Mouse (Mus musculus) MEL (cell line): Measurements from ENCODE around the gene Hspa12b. TPM values are rescaled to one million over a fixed set of nuclear protein-coding genes. Genes with fewer than 3 reads are reported as not detected.

Experiments
- DNase-seq: peaks from one replicate; pipeline ENCODE4 v3.0.0; 2011; ENCODE audit warnings: low read depth, low spot score
- H3K27ac ChIP-seq: 2 replicates; pipeline ENCODE4 v1.5.1; 2012; ENCODE audit warnings: low read depth, mild to moderate bottlenecking, control low read depth, low read length, moderate library complexity; ENCODE audit not compliant: control insufficient read depth
- H3K27me3 ChIP-seq, 2 experiments: fragments of 150-350 bp in 1 of 2; sonication (generic) in 1 of 2; 2 replicates each; pipeline ENCODE4 v1.6.1; 2012; ENCODE audit warnings: low read length in 2 of 2, mild to moderate bottlenecking in 2 of 2, improper control_type of control experiment in 1 of 2, moderate library complexity in 1 of 2; ENCODE audit not compliant: insufficient read depth in 2 of 2, control insufficient read depth in 1 of 2
- H3K36me3 ChIP-seq, 2 experiments: 2 replicates each; pipeline ENCODE4 v1.6.1; 2012 to 2014; ENCODE audit warnings: low read length in 2 of 2, improper control_type of control experiment in 1 of 2, inconsistent platforms in 1 of 2, mild to moderate bottlenecking in 1 of 2; ENCODE audit not compliant: insufficient read depth in 2 of 2, control insufficient read depth in 1 of 2
- H3K4me1 ChIP-seq, 2 experiments: fragments of 150-350 bp in 1 of 2; sonication (generic) in 1 of 2; 2 replicates each; pipeline ENCODE4 v1.6.1; 2012; ENCODE audit warnings: low read length in 2 of 2, improper control_type of control experiment in 1 of 2, mild to moderate bottlenecking in 1 of 2; ENCODE audit not compliant: insufficient read depth in 2 of 2, control insufficient read depth in 1 of 2
- H3K4me3 ChIP-seq, 2 experiments: fragments of 150-350 bp in 1 of 2; sonication (generic) in 1 of 2; 2 replicates each; pipeline ENCODE4 v1.5.1; 2012; ENCODE audit warnings: low read depth in 2 of 2, low read length in 2 of 2, mild to moderate bottlenecking in 2 of 2, moderate library complexity in 2 of 2, control low read depth in 1 of 2, improper control_type of control experiment in 1 of 2; ENCODE audit not compliant: control insufficient read depth in 1 of 2, insufficient read depth in 1 of 2
- H3K79me2 ChIP-seq: 2 replicates; pipeline ENCODE4 v1.6.1; 2012; ENCODE audit warnings: mild to moderate bottlenecking, low read length, moderate library complexity; ENCODE audit not compliant: control insufficient read depth, poor library complexity, insufficient read depth
- H3K9ac ChIP-seq: 2 replicates; pipeline ENCODE4 v1.6.1; 2012; ENCODE audit warnings: low read depth, mild to moderate bottlenecking, control low read depth, low read length, moderate library complexity; ENCODE audit not compliant: control insufficient read depth, poor library complexity, severe bottlenecking
- H3K9me3 ChIP-seq: fragments of 150-350 bp; sonication (generic); replicated peaks from 2 replicates; pipeline ENCODE4 v1.6.1; 2012; ENCODE audit warnings: mild to moderate bottlenecking, low read length, improper control_type of control experiment, moderate library complexity; ENCODE audit not compliant: insufficient read depth
- BHLHE40 ChIP-seq: IDR thresholded peaks from 2 replicates; pipeline ENCODE4 v1.6.1; 2012; ENCODE audit warnings: low read depth, mild to moderate bottlenecking, inconsistent platforms, low read length, improper control_type of control experiment, borderline replicate concordance
- CHD1 ChIP-seq: IDR thresholded peaks from 2 replicates; pipeline ENCODE4 v1.6.1; 2012; ENCODE audit warnings: low read depth, mild to moderate bottlenecking, inconsistent platforms, low read length, improper control_type of control experiment
- CHD2 ChIP-seq: IDR thresholded peaks from 2 replicates; pipeline ENCODE4 v1.6.1; 2011; ENCODE audit warnings: low read length, improper control_type of control experiment
- CTCF ChIP-seq, 3 experiments: IDR thresholded peaks in 2 of 3; conservative IDR thresholded peaks in 1 of 3; 2 replicates each; pipeline ENCODE4 v1.5.1; 2011 to 2012; ENCODE audit warnings: low read length in 3 of 3, low read depth in 2 of 3, mild to moderate bottlenecking in 2 of 3, improper control_type of control experiment in 1 of 3, inconsistent platforms in 1 of 3, mixed read lengths in 1 of 3, moderate library complexity in 1 of 3; ENCODE audit not compliant: control insufficient read depth in 1 of 3, insufficient read depth in 1 of 3, poor library complexity in 1 of 3, severe bottlenecking in 1 of 3
- E2F4 ChIP-seq: IDR thresholded peaks from 2 replicates; pipeline ENCODE4 v1.6.1; 2011; ENCODE audit warnings: low read depth, low read length, improper control_type of control experiment, borderline replicate concordance
- ELF1 ChIP-seq: IDR thresholded peaks from 2 replicates; pipeline ENCODE4 v1.6.1; 2014; ENCODE audit warnings: low read depth, mild to moderate bottlenecking, inconsistent platforms, low read length, improper control_type of control experiment, moderate library complexity
- EP300 ChIP-seq, 2 experiments: IDR thresholded peaks; 2 replicates each; pipeline ENCODE4 v1.6.1; 2011; ENCODE audit warnings: improper control_type of control experiment in 2 of 2, low read length in 2 of 2, low read depth in 1 of 2, mild to moderate bottlenecking in 1 of 2
- ETS1 ChIP-seq: IDR thresholded peaks from 2 replicates; pipeline ENCODE4 v1.6.1; 2012; ENCODE audit warnings: low read depth, mild to moderate bottlenecking, inconsistent platforms, low read length, improper control_type of control experiment, moderate library complexity
- GABPA ChIP-seq: IDR thresholded peaks from 2 replicates; pipeline ENCODE4 v1.6.1; 2012; ENCODE audit warnings: low read depth, mild to moderate bottlenecking, inconsistent platforms, low read length, improper control_type of control experiment, moderate library complexity
- GATA1 ChIP-seq: IDR thresholded peaks from 2 replicates; pipeline ENCODE4 v1.6.1; 2011; ENCODE audit warnings: low read depth, low read length, improper control_type of control experiment
- HCFC1 ChIP-seq: IDR thresholded peaks from 2 replicates; pipeline ENCODE4 v1.6.1; 2012; ENCODE audit warnings: low read depth, mild to moderate bottlenecking, inconsistent platforms, low read length, improper control_type of control experiment, moderate library complexity
- JUND ChIP-seq: IDR thresholded peaks from 2 replicates; pipeline ENCODE4 v1.6.1; 2011; ENCODE audit warnings: low read depth, mild to moderate bottlenecking, improper control_type of control experiment, low read length
- KAT2A ChIP-seq: conservative IDR thresholded peaks from 2 replicates; pipeline ENCODE4 v1.6.1; 2012; ENCODE audit warnings: low read depth, low read length, improper control_type of control experiment, inconsistent platforms
- MAFK ChIP-seq: IDR thresholded peaks from 2 replicates; pipeline ENCODE4 v1.6.1; 2011; ENCODE audit warnings: low read depth, mild to moderate bottlenecking, low read length, improper control_type of control experiment, borderline replicate concordance
- MAX ChIP-seq: IDR thresholded peaks from 2 replicates; pipeline ENCODE4 v1.6.1; 2011; ENCODE audit warnings: low read length, improper control_type of control experiment
- MAZ ChIP-seq: IDR thresholded peaks from 2 replicates; pipeline ENCODE4 v1.6.1; 2012; ENCODE audit warnings: low read depth, mild to moderate bottlenecking, inconsistent platforms, low read length, improper control_type of control experiment
- MEF2A ChIP-seq: IDR thresholded peaks from 2 replicates; pipeline ENCODE4 v1.6.1; 2014; ENCODE audit warnings: low read depth, mild to moderate bottlenecking, inconsistent platforms, low read length, improper control_type of control experiment; ENCODE audit not compliant: poor library complexity, insufficient replicate concordance, severe bottlenecking; ENCODE audit errors: extremely low read depth
- MXI1 ChIP-seq: IDR thresholded peaks from 2 replicates; pipeline ENCODE4 v1.6.1; 2011; ENCODE audit warnings: mild to moderate bottlenecking, low read depth, low read length, improper control_type of control experiment
- MYB ChIP-seq: IDR thresholded peaks from 2 replicates; pipeline ENCODE4 v1.6.1; 2011; ENCODE audit warnings: mild to moderate bottlenecking, low read depth, low read length, improper control_type of control experiment
- MYC ChIP-seq: IDR thresholded peaks from 2 replicates; pipeline ENCODE4 v1.6.1; 2011; ENCODE audit warnings: low read depth, mild to moderate bottlenecking, low read length, improper control_type of control experiment, moderate library complexity
- NELFE ChIP-seq: IDR thresholded peaks from 2 replicates; pipeline ENCODE4 v1.6.1; 2011; ENCODE audit warnings: low read depth, low read length, improper control_type of control experiment
- NRF1 ChIP-seq: IDR thresholded peaks from 2 replicates; pipeline ENCODE4 v1.6.1; 2014; ENCODE audit warnings: low read depth, mild to moderate bottlenecking, inconsistent platforms, low read length, improper control_type of control experiment, moderate library complexity; ENCODE audit not compliant: poor library complexity, insufficient read depth, severe bottlenecking
- POLR2A ChIP-seq, 2 experiments: IDR thresholded peaks; 2 replicates each; pipeline ENCODE4 v1.6.1; 2011 to 2012; ENCODE audit warnings: low read length in 2 of 2, mild to moderate bottlenecking in 2 of 2, control low read depth in 1 of 2, improper control_type of control experiment in 1 of 2, low read depth in 1 of 2, moderate library complexity in 1 of 2; ENCODE audit not compliant: control insufficient read depth in 1 of 2, insufficient read depth in 1 of 2, poor library complexity in 1 of 2
- POLR2AphosphoS2 ChIP-seq: IDR thresholded peaks from 2 replicates; pipeline ENCODE4 v1.6.1; 2011; ENCODE audit warnings: low read length, improper control_type of control experiment
- POLR2AphosphoS5 ChIP-seq: IDR thresholded peaks from 2 replicates; pipeline ENCODE4 v1.6.1; 2012; ENCODE audit warnings: low read depth, borderline replicate concordance, mild to moderate bottlenecking, inconsistent platforms, low read length, moderate library complexity, mixed read lengths
- RAD21 ChIP-seq: IDR thresholded peaks from 2 replicates; pipeline ENCODE4 v1.6.1; 2011; ENCODE audit warnings: mild to moderate bottlenecking, low read depth, low read length, improper control_type of control experiment
- RCOR1 ChIP-seq: IDR thresholded peaks from 2 replicates; pipeline ENCODE4 v1.6.1; 2012; ENCODE audit warnings: low read depth, mild to moderate bottlenecking, inconsistent platforms, low read length, improper control_type of control experiment
- SMC3 ChIP-seq: IDR thresholded peaks from 2 replicates; pipeline ENCODE4 v1.6.1; 2011; ENCODE audit warnings: low read depth, low read length, improper control_type of control experiment
- TAL1 ChIP-seq: IDR thresholded peaks from 2 replicates; pipeline ENCODE4 v1.6.1; 2012; ENCODE audit warnings: mild to moderate bottlenecking, inconsistent platforms, low read length, moderate library complexity, mixed read lengths
- TBP ChIP-seq: IDR thresholded peaks from 2 replicates; pipeline ENCODE4 v1.8.0; 2011; ENCODE audit warnings: low read depth, low read length, improper control_type of control experiment
- TCF12 ChIP-seq: IDR thresholded peaks from 2 replicates; pipeline ENCODE4 v1.6.1; 2014; ENCODE audit warnings: low read depth, mild to moderate bottlenecking, inconsistent platforms, low read length, improper control_type of control experiment, moderate library complexity
- UBTF ChIP-seq: IDR thresholded peaks from 2 replicates; pipeline ENCODE4 v1.6.1; 2012; ENCODE audit warnings: low read depth, mild to moderate bottlenecking, inconsistent platforms, low read length, improper control_type of control experiment, moderate library complexity, borderline replicate concordance; ENCODE audit not compliant: insufficient read depth
- USF1 ChIP-seq: IDR thresholded peaks from 2 replicates; pipeline ENCODE4 v1.6.1; 2014; ENCODE audit warnings: low read depth, mild to moderate bottlenecking, inconsistent platforms, low read length, improper control_type of control experiment, moderate library complexity
- USF2 ChIP-seq, 2 experiments: IDR thresholded peaks; 2 replicates each; pipeline ENCODE4 v1.6.1; 2011 to 2012; ENCODE audit warnings: improper control_type of control experiment in 2 of 2, low read length in 2 of 2, borderline replicate concordance in 1 of 2, inconsistent platforms in 1 of 2, low read depth in 1 of 2, mild to moderate bottlenecking in 1 of 2; ENCODE audit not compliant: insufficient read depth in 1 of 2
- ZC3H11A ChIP-seq: IDR thresholded peaks from 2 replicates; pipeline ENCODE4 v1.6.1; 2012; ENCODE audit warnings: low read depth, mild to moderate bottlenecking, inconsistent platforms, low read length, improper control_type of control experiment
- ZKSCAN1 ChIP-seq: IDR thresholded peaks from 2 replicates; pipeline ENCODE4 v1.6.1; 2012; ENCODE audit warnings: low read depth, mild to moderate bottlenecking, inconsistent platforms, low read length, improper control_type of control experiment, moderate library complexity
- ZMIZ1 ChIP-seq: IDR thresholded peaks from 2 replicates; pipeline ENCODE4 v1.6.1; 2012; ENCODE audit warnings: low read depth, mild to moderate bottlenecking, inconsistent platforms, low read length, improper control_type of control experiment, moderate library complexity
- ZNF384 ChIP-seq: IDR thresholded peaks from 2 replicates; pipeline ENCODE4 v1.6.1; 2012; ENCODE audit warnings: low read depth, mild to moderate bottlenecking, inconsistent platforms, low read length, improper control_type of control experiment
- polyA plus RNA-seq, 2 experiments: library from polyadenylated mRNA; stranded (reverse) in 1 of 2; unstranded in 1 of 2; fragments of >175 nt in 1 of 2; fragments of >200 nt in 1 of 2; gene quantifications; 2 replicates each; pipeline versions ENCODE4 v1.2.1 to v1.2.4; 2012; ENCODE audit warnings: low replicate concordance in 2 of 2, low read depth in 1 of 2; ENCODE audit not compliant: insufficient read length in 2 of 2, insufficient read depth in 1 of 2, missing spikeins in 1 of 2
- total RNA-seq: library from RNA; depleted of rRNA; stranded (reverse); fragments of 300-350 nt; gene quantifications from 2 replicates; pipeline ENCODE4 v1.2.3, GENCODE M21; 2012

Hspa12b gene
- total and polyA plus RNA-seq, 3 experiments: 0.04 to 1.2 TPM; not detected in 1

GRCm38 (mm10) chr2:131174700-131175099 lies 47.6 kb downstream of the Hspa12b start:
- Histone ChIP-seq H3K27me3 (no peaks in the 10 kb centered on the region), H3K9ac (no peak overlapping the region), H3K79me2 (peaks cover 16% of the 10 kb centered on the region), H3K9me3 (no peaks in the 10 kb centered on the region), H3K27ac (no peak overlapping the region), H3K36me3 (peaks cover 0 to 12% of the 10 kb centered on the region in 2 experiments; a peak in 2 of 4 replicates), H3K4me3 (peak overlapping the region; percentile 10 to 51; a peak in 3 of 4 replicates), H3K4me1 (peaks cover 3 to 49% of the 10 kb centered on the region in 2 experiments; a peak in 3 of 4 replicates)
- DNase-seq: peak; percentile 88
- TF ChIP-seq HCFC1 (peak; percentile 99), RCOR1 (no peak), ZNF384 (no peak), CHD1 (no peak), CHD2 (no peak), SMC3 (no peak), ZKSCAN1 (no peak), POLR2AphosphoS2 (0 out of 2 replicates have a peak, but pooled peaks have one; percentile 43), RAD21 (no peak), TBP (no peak), USF1 (no peak), MAFK (no peak), MEF2A (no peak), GABPA (no peak), TAL1 (peak; percentile 27; the same call in 1 of the 2 replicates), E2F4 (no peak), BHLHE40 (peak; percentile 10; the same call in 1 of the 2 replicates), POLR2AphosphoS5 (no peak), NRF1 (0 out of 2 replicates have a peak, but pooled peaks have one; percentile 27), GATA1 (no peak), MAZ (no peak), NELFE (no peak), EP300 (IDR thresholded peaks at IDR 0.05; ENCODE audit: low read depth in 1 of 2, low read length in 2 of 2) (no peak), USF2 (IDR thresholded peaks at IDR 0.05; ENCODE audit: borderline replicate concordance in 1 of 2, insufficient read depth in 1 of 2, low read depth in 1 of 2, low read length in 2 of 2) (no peak), CTCF (IDR thresholded peaks at IDR 0.05 in 2 of 3, conservative IDR thresholded peaks at IDR 0.05 in 1 of 3; ENCODE audit: control insufficient read depth in 1 of 3, insufficient read depth in 1 of 3, low read depth in 2 of 3, low read length in 3 of 3, poor library complexity in 1 of 3, severe bottlenecking in 1 of 3) (no peak), ZC3H11A (no peak), ELF1 (peak; percentile 82), ETS1 (no peak), MYC (no peak), POLR2A (IDR thresholded peaks at IDR 0.05; ENCODE audit: control insufficient read depth in 1 of 2, insufficient read depth in 1 of 2, low read depth in 1 of 2, low read length in 2 of 2, poor library complexity in 1 of 2) (peak in 1 of 2 experiments; percentile 47; a peak in 1 of 4 replicates), UBTF (no peak), MAX (no peak), MYB (no peak), KAT2A (peak; percentile 93), ZMIZ1 (no peak), MXI1 (peak; percentile 89), TCF12 (no peak), JUND (no peak)
